Mouse (Mus musculus): Measurements from ENCODE around the gene Adam12. TPM values are rescaled to one million over a fixed set of nuclear protein-coding genes. Genes with fewer than 3 reads are reported as not detected.

The Adam12 gene
- polyA plus RNA-seq, 1 experiment, result 0.25 TPM

- WGBS, result 65% methylated on average over 7 of the region's 7 CpGs
- TF ChIP-seq POLR2A (IDR thresholded peaks at IDR 0.05; ENCODE audit: low read depth, low read length), result no peak
- Histone ChIP-seq H3K27ac (ENCODE audit: insufficient read depth, low read depth, low read length) (no peak overlapping the region), H3K27me3 (ENCODE audit: control insufficient read depth, insufficient read depth, low read length) (no peaks in the 10 kb centered on the region), H3K36me3 (ENCODE audit: control insufficient read depth, insufficient read depth, low read length) (no peaks in the 10 kb centered on the region), H3K4me3 (ENCODE audit: low read depth, low read length) (no peak overlapping the region), H3K4me1 (ENCODE audit: control insufficient read depth, insufficient read depth, insufficient read length, low read length) (no peaks in the 10 kb centered on the region)
Observed at GRCm38 (mm10) chr7:134250273-134250870, 18.4 kb upstream of the Adam12 start.

DNA sequence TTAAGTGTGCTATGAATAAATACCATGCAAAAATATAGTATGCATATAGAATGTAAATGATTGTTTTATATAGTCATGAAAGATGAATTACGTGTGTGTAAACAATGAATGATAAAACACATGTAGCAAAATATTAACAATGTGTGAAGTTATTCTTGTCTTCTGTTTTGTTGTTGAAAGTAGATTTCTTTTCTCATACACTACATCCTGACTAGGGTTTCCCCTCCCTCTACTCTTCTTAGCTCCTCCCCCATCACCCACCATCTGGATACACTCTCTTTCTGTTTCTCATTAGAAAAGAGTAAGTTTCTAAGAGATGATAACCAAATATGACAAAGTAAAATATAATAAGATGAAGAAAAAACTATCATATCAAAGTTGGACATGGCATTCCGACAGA lies 16.1 kb upstream of the Adam12 start:
- no peaks in the 10 kb centered on the region for H3K27me3 ChIP-seq (ENCODE audit: control insufficient read depth, insufficient read depth, low read length)
- no peaks in the 10 kb centered on the region for H3K4me1 ChIP-seq (ENCODE audit: control insufficient read depth, insufficient read depth, insufficient read length, low read length)
- no peaks in the 10 kb centered on the region for H3K36me3 ChIP-seq (ENCODE audit: control insufficient read depth, insufficient read depth, low read length)
- H3K27ac ChIP-seq (ENCODE audit: insufficient read depth, low read depth, low read length), result no peak overlapping the region
- H3K4me3 ChIP-seq (ENCODE audit: low read depth, low read length), result no peak overlapping the region
- no peak for TF ChIP-seq POLR2A (IDR thresholded peaks at IDR 0.05; ENCODE audit: low read depth, low read length)
- no peak for TF ChIP-seq CTCF (IDR thresholded peaks at IDR 0.05; ENCODE audit: extremely low read depth, insufficient read length, insufficient replicate concordance, low read depth, low read length)
- WGBS, result 88% methylated on average over 2 of the region's 2 CpGs

- TF ChIP-seq CTCF (IDR thresholded peaks at IDR 0.05; ENCODE audit: extremely low read depth, insufficient read length, insufficient replicate concordance, low read depth, low read length) (no peak), POLR2A (IDR thresholded peaks at IDR 0.05; ENCODE audit: low read depth, low read length) (no peak)
- H3K36me3 ChIP-seq (ENCODE audit: control insufficient read depth, insufficient read depth, low read length), result no peaks in the 10 kb centered on the region
- no peaks in the 10 kb centered on the region for H3K4me1 ChIP-seq (ENCODE audit: control insufficient read depth, insufficient read depth, insufficient read length, low read length)
- H3K27me3 ChIP-seq (ENCODE audit: control insufficient read depth, insufficient read depth, low read length), result no peaks in the 10 kb centered on the region
- H3K27ac ChIP-seq (ENCODE audit: insufficient read depth, low read depth, low read length), result no peak overlapping the region
- no peak overlapping the region for H3K4me3 ChIP-seq (ENCODE audit: low read depth, low read length)
- WGBS, result 47% methylated on average over 5 of the region's 5 CpGs
Observed at GRCm38 (mm10) chr7:134246624-134247023, 14.7 kb upstream of the Adam12 start.

- H3K36me3 ChIP-seq (ENCODE audit: control insufficient read depth, insufficient read depth, low read length), result no peaks in the 10 kb centered on the region
- H3K27me3 ChIP-seq (ENCODE audit: control insufficient read depth, insufficient read depth, low read length), result no peaks in the 10 kb centered on the region
- WGBS, result 76% methylated on average over 1 of the region's 1 CpGs
- no peak overlapping the region for H3K27ac ChIP-seq (ENCODE audit: insufficient read depth, low read depth, low read length)
- H3K4me1 ChIP-seq (ENCODE audit: control insufficient read depth, insufficient read depth, insufficient read length, low read length), result no peaks in the 10 kb centered on the region
- TF ChIP-seq POLR2A (IDR thresholded peaks at IDR 0.05; ENCODE audit: low read depth, low read length) (no peak), CTCF (IDR thresholded peaks at IDR 0.05; ENCODE audit: extremely low read depth, insufficient read length, insufficient replicate concordance, low read depth, low read length) (no peak)
- no peak overlapping the region for H3K4me3 ChIP-seq (ENCODE audit: low read depth, low read length)
Observed at GRCm38 (mm10) chr7:134242773-134243172, 10.8 kb upstream of the Adam12 start.

- 82% methylated on average over 4 of the region's 4 CpGs for WGBS
- H3K27me3 ChIP-seq (ENCODE audit: control insufficient read depth, insufficient read depth, low read length), result no peaks in the 10 kb centered on the region
- H3K4me1 ChIP-seq (ENCODE audit: control insufficient read depth, insufficient read depth, insufficient read length, low read length), result no peaks in the 10 kb centered on the region
- H3K36me3 ChIP-seq (ENCODE audit: control insufficient read depth, insufficient read depth, low read length), result no peaks in the 10 kb centered on the region
- no peak overlapping the region for H3K4me3 ChIP-seq (ENCODE audit: low read depth, low read length)
- TF ChIP-seq POLR2A (IDR thresholded peaks at IDR 0.05; ENCODE audit: low read depth, low read length) (no peak), CTCF (IDR thresholded peaks at IDR 0.05; ENCODE audit: extremely low read depth, insufficient read length, insufficient replicate concordance, low read depth, low read length) (no peak)
- no peak overlapping the region for H3K27ac ChIP-seq (ENCODE audit: insufficient read depth, low read depth, low read length)
Observed at GRCm38 (mm10) chr7:134241212-134241611, 9.3 kb upstream of the Adam12 start.

- WGBS, result 88% methylated on average over 1 of the region's 1 CpGs
- Histone ChIP-seq H3K27me3 (ENCODE audit: control insufficient read depth, insufficient read depth, low read length) (no peaks in the 10 kb centered on the region), H3K36me3 (ENCODE audit: control insufficient read depth, insufficient read depth, low read length) (no peaks in the 10 kb centered on the region), H3K4me1 (ENCODE audit: control insufficient read depth, insufficient read depth, insufficient read length, low read length) (no peaks in the 10 kb centered on the region), H3K27ac (ENCODE audit: insufficient read depth, low read depth, low read length) (no peak overlapping the region), H3K4me3 (ENCODE audit: low read depth, low read length) (no peak overlapping the region)
- TF ChIP-seq POLR2A (IDR thresholded peaks at IDR 0.05; ENCODE audit: low read depth, low read length), result no peak
- TF ChIP-seq CTCF (IDR thresholded peaks at IDR 0.05; ENCODE audit: extremely low read depth, insufficient read length, insufficient replicate concordance, low read depth, low read length), result no peak
Observed at GRCm38 (mm10) chr7:134240579-134240978, 8.6 kb upstream of the Adam12 start.

- TF ChIP-seq CTCF (IDR thresholded peaks at IDR 0.05; ENCODE audit: extremely low read depth, insufficient read length, insufficient replicate concordance, low read depth, low read length) (no peak), POLR2A (IDR thresholded peaks at IDR 0.05; ENCODE audit: low read depth, low read length) (no peak)
- Histone ChIP-seq H3K4me3 (ENCODE audit: low read depth, low read length) (no peak overlapping the region), H3K27me3 (ENCODE audit: control insufficient read depth, insufficient read depth, low read length) (no peaks in the 10 kb centered on the region), H3K4me1 (ENCODE audit: control insufficient read depth, insufficient read depth, insufficient read length, low read length) (no peaks in the 10 kb centered on the region), H3K36me3 (ENCODE audit: control insufficient read depth, insufficient read depth, low read length) (no peaks in the 10 kb centered on the region), H3K27ac (ENCODE audit: insufficient read depth, low read depth, low read length) (no peak overlapping the region)
- WGBS, result 93% methylated on average over 3 of the region's 3 CpGs
Observed at GRCm38 (mm10) chr7:134238863-134239262, 6.9 kb upstream of the Adam12 start.
